8 mouse cellular contexts compared by ENCODE assay signal in the genomic region with DNA sequence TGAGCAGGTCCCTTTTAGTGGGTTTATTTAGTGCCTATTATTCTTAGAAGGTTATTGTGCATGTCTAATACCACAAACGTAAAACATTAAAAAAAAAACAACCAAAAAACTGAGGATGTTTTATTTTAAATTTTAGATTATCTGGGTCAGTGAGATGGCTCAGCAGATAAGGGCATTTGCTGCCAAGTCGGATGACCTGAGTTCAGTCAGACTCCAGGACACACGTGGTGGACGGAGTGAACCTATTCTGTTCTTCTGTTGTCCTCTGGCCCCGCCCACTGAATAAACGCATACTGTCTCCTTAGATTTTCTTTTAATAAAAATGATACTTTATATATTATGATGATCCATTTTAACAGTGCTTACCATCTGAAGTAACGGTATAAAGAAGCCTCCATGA. TPM values are rescaled to one million over a fixed set of nuclear protein-coding genes. Genes with fewer than 3 reads are reported as not detected.
DNase-seq lines count a peak whose midpoint lies in the region; ATAC-seq and TF ChIP-seq lines count a peak whose summit lies in the region.

No protein-coding gene starts in this region.

- H3K27ac ChIP-seq in CH12.LX (ENCODE audit: insufficient read depth, low read depth), result no peak overlapping the region
- no peak overlapping the region for H3K27ac ChIP-seq in heart, embryonic 12.5 days (ENCODE audit: poor library complexity, severe bottlenecking)
- H3K27ac ChIP-seq in limb, embryonic 11.5 days (replicated peaks; ENCODE audit: low read depth, low read length), result no peak overlapping the region

- in situ Hi-C loops in CH12.LX (cut with MboI; ENCODE audit: low pct_ligation_motif_present, low pct_unique_long_range_greater_than_20kb, low sequenced_read_pairs), result no loop called here

- dilution Hi-C loops in CH12.LX (cut with MboI; ENCODE audit: extremely low pct_ligation_motif_present, extremely low pct_unique_long_range_greater_than_20kb, low sequenced_read_pairs), result no loop called here

- no peak for TF ChIP-seq RAD21 in CH12.LX (IDR thresholded peaks at IDR 0.05; ENCODE audit: low read depth, low read length)

- no peaks in the 10 kb centered on the region for H3K27me3 ChIP-seq in CH12.LX (replicated peaks)
- H3K27me3 ChIP-seq in heart, embryonic 12.5 days (replicated peaks), result no peaks in the 10 kb centered on the region
- H3K27me3 ChIP-seq in limb, embryonic 11.5 days (ENCODE audit: control insufficient read depth, insufficient read depth, low read length), result no peaks in the 10 kb centered on the region

- peak overlapping the region; percentile 98; the same call in 1 of the 2 replicates for H3K4me2 ChIP-seq in CH12.LX (ENCODE audit: insufficient read depth, low read depth, poor library complexity, severe bottlenecking)
- peak overlapping the region; percentile 76 for H3K4me2 ChIP-seq in heart, embryonic 12.5 days
- H3K4me2 ChIP-seq in limb, embryonic 11.5 days (ENCODE audit: low read depth, severe bottlenecking), result peak overlapping the region; percentile 87; the same call in 1 of the 2 replicates

- no peak overlapping the region; the same call in 1 of the 2 replicates for H3K9ac ChIP-seq in CH12.LX (ENCODE audit: insufficient read depth, low read depth)
- H3K9ac ChIP-seq in heart, embryonic 12.5 days, result no peak overlapping the region
- no peak overlapping the region for H3K9ac ChIP-seq in limb, embryonic 11.5 days (ENCODE audit: low read length)

- no peak for TF ChIP-seq CTCF in CH12.LX (conservative IDR thresholded peaks at IDR 0.05 in 1 of 2, IDR thresholded peaks at IDR 0.05 in 1 of 2; ENCODE audit: low read depth in 2 of 2, low read length in 2 of 2)

- H3K9me3 ChIP-seq in CH12.LX (replicated peaks; ENCODE audit: low read length), result no peaks in the 10 kb centered on the region
- no peaks in the 10 kb centered on the region for H3K9me3 ChIP-seq in heart, embryonic 12.5 days (replicated peaks)
- H3K9me3 ChIP-seq in limb, embryonic 11.5 days (ENCODE audit: control insufficient read depth, low read length), result no peaks in the 10 kb centered on the region

- peak; percentile 14 to 30 for DNase-seq in adrenal gland, postnatal 36 days
- no peak for DNase-seq in adrenal gland, adult 8-10 months
- no peak for DNase-seq in CH12.LX (ENCODE audit: extremely low read depth)
- DNase-seq in limb, embryonic 11.5 days (ENCODE audit: low spot score), result no peak
- DNase-seq in left cerebral cortex, adult 18-20 months (ENCODE audit: low spot score in 2 of 2), result no peak
- no peak for DNase-seq in adipocyte (ENCODE audit: low spot score)
- DNase-seq in layer of hippocampus, postnatal 36 days, result no peak

- H3K79me2 ChIP-seq in CH12.LX (replicated peaks; ENCODE audit: control insufficient read depth, extremely low read depth, insufficient read depth, poor library complexity, severe bottlenecking), result peaks cover 21% of the 10 kb centered on the region

- WGBS in heart, embryonic 12.5 days, result 45% methylated on average over 7 of the region's 7 CpGs
- WGBS in limb, embryonic 11.5 days, result 53% methylated on average over 7 of the region's 7 CpGs

- no peak for TF ChIP-seq EP300 in CH12.LX (IDR thresholded peaks at IDR 0.05; ENCODE audit: low read length)

- no peak for ATAC-seq in heart, embryonic 12.5 days (ENCODE audit: insufficient number of reproducible peaks, low FRiP score)
- ATAC-seq in limb, embryonic 11.5 days (ENCODE audit: insufficient number of reproducible peaks, low FRiP score, low TSS enrichment, low read depth), result no peak

- no peak for TF ChIP-seq POLR2A in CH12.LX (IDR thresholded peaks at IDR 0.05; ENCODE audit: low read depth, low read length)

- H3K4me3 ChIP-seq in CH12.LX (replicated peaks in 1 of 3; ENCODE audit: low read depth in 2 of 3, low read length in 2 of 3, poor library complexity in 1 of 3), result peak overlapping the region in 1 of 3 experiments; percentile 99
- H3K4me3 ChIP-seq in heart, embryonic 12.5 days, result peak overlapping the region; percentile 82
- H3K4me3 ChIP-seq in limb, embryonic 11.5 days (ENCODE audit: low read depth, low read length), result no peak overlapping the region

- H3K36me3 ChIP-seq in CH12.LX (replicated peaks in 1 of 2; ENCODE audit: control insufficient read depth in 1 of 2, insufficient read depth in 1 of 2, low read length in 1 of 2), result peaks cover 0 to 16% of the 10 kb centered on the region in 2 experiments
- peaks cover 7% of the 10 kb centered on the region; the same call in 1 of the 2 replicates for H3K36me3 ChIP-seq in heart, embryonic 12.5 days
- H3K36me3 ChIP-seq in limb, embryonic 11.5 days (ENCODE audit: control insufficient read depth, insufficient read depth, low read length), result no peaks in the 10 kb centered on the region; the same call in 1 of the 2 replicates

- H3K4me1 ChIP-seq in CH12.LX (ENCODE audit: control insufficient read depth in 1 of 2, insufficient read depth in 2 of 2), result peaks cover 0 to 30% of the 10 kb centered on the region in 2 experiments; a peak in 2 of 4 replicates
- peaks cover 13% of the 10 kb centered on the region for H3K4me1 ChIP-seq in heart, embryonic 12.5 days (replicated peaks)
- 0 out of 2 replicates have a peak, but pooled peaks cover 5% of the 10 kb centered on the region for H3K4me1 ChIP-seq in limb, embryonic 11.5 days (ENCODE audit: control insufficient read depth, insufficient read depth, low read length)

TF ChIP-seq in CH12.LX, 34 proteins besides CTCF, POLR2A, EP300 and RAD21:
- TF ChIP-seq MAX (IDR thresholded peaks at IDR 0.05; ENCODE audit: low read length), result no peak
- no peak for TF ChIP-seq USF2 (conservative IDR thresholded peaks at IDR 0.05; ENCODE audit: low read depth, low read length)
- TF ChIP-seq HCFC1 (IDR thresholded peaks at IDR 0.05; ENCODE audit: low read depth, low read length), result no peak
- no peak for TF ChIP-seq GABPA (IDR thresholded peaks at IDR 0.05; ENCODE audit: insufficient replicate concordance, low read depth, low read length)
- TF ChIP-seq BHLHE40 (IDR thresholded peaks at IDR 0.05; ENCODE audit: low read depth, low read length), result no peak
- TF ChIP-seq IRF4 (IDR thresholded peaks at IDR 0.05; ENCODE audit: low read depth, low read length), result no peak
- no peak for TF ChIP-seq USF1 (IDR thresholded peaks at IDR 0.05; ENCODE audit: low read depth, low read length)
- no peak for TF ChIP-seq CHD2 (IDR thresholded peaks at IDR 0.05; ENCODE audit: low read length)
- no peak for TF ChIP-seq ZC3H11A (IDR thresholded peaks at IDR 0.05; ENCODE audit: low read depth, low read length)
- no peak for TF ChIP-seq CHD1 (IDR thresholded peaks at IDR 0.05; ENCODE audit: low read depth, low read length)
- TF ChIP-seq ELF1 (IDR thresholded peaks at IDR 0.05; ENCODE audit: low read depth, low read length), result no peak

RNA-seq across cellular contexts. Expression of a gene that starts 1.2 kb away (rescaled TPM):
- total RNA-seq in adrenal gland, postnatal 36 days (2021), result 100 to 1,000 TPM; 114 to 134 TPM
- 100 to 1,000 TPM; 151 to 212 (median 178) TPM for total RNA-seq in adrenal gland, adult 8-10 months (2022)
- total RNA-seq in CH12.LX (2012; rRNA removed) (59.0 and 84.9 TPM in 2 replicates), CH12.LX (2014; rRNA removed) (123 and 129 TPM in 2 replicates)
- 47.9 and 58.8 TPM in 2 replicates for polyA plus RNA-seq in CH12.LX (2012; ENCODE audit: insufficient read length, low read depth)
- 257 and 273 TPM in 2 replicates for polyA plus RNA-seq in heart, embryonic 12.5 days (2016; fragmentation: Nextera tagmentation; extraction: Ambion mirVana)
- polyA plus RNA-seq in limb, embryonic 11.5 days (2014; fragmentation: Nextera tagmentation; extraction: Ambion mirVana), result 146 and 149 TPM in 2 replicates
- 10 to 100 TPM; 65.1 to 77.9 TPM for total RNA-seq in left cerebral cortex, adult 18-20 months (2021)
- 10 to 100 TPM; 62.6 to 77.3 TPM for total RNA-seq in layer of hippocampus, postnatal 36 days (2021)

RNA-seq across cellular contexts. Expression of a gene that starts 1.3 kb away (rescaled TPM):
- total RNA-seq in adrenal gland, postnatal 36 days (2021), result 10 to 100 TPM; 97.2 to 98.8 TPM
- total RNA-seq in adrenal gland, adult 8-10 months (2022), result 100 to 1,000 TPM in 3 of 4 experiments, 10 to 100 TPM in 1; 97.7 to 120 (median 110) TPM
- 32.6 and 38.7 TPM in 2 replicates for total RNA-seq in CH12.LX (2012; rRNA removed)
- 73.4 and 78.3 TPM in 2 replicates for total RNA-seq in CH12.LX (2014; rRNA removed)
- polyA plus RNA-seq in CH12.LX (2012; ENCODE audit: insufficient read length, low read depth), result 60.3 and 61.7 TPM in 2 replicates
- polyA plus RNA-seq in heart, embryonic 12.5 days (2016; fragmentation: Nextera tagmentation; extraction: Ambion mirVana), result 71.5 and 75.4 TPM in 2 replicates
- 87.6 and 104 TPM in 2 replicates for polyA plus RNA-seq in limb, embryonic 11.5 days (2014; fragmentation: Nextera tagmentation; extraction: Ambion mirVana)
- 10 to 100 TPM; 64.8 to 67.4 TPM for total RNA-seq in left cerebral cortex, adult 18-20 months (2021)
- 10 to 100 TPM; 76.3 to 78.0 TPM for total RNA-seq in layer of hippocampus, postnatal 36 days (2021)

Comparison
In these comparisons a context has a peak if more than half of its experiments do, and no peak if none do; other contexts are left out.
1. DNase-seq: peak in adrenal gland, postnatal 36 days (2 of 2); none in adrenal gland, adult 8-10 months (single experiment), CH12.LX (single experiment), limb, embryonic 11.5 days (single experiment), left cerebral cortex, adult 18-20 months (0 of 2), adipocyte (single experiment) and layer of hippocampus, postnatal 36 days (0 of 2).
2. Peak in every context shown above with its lines, with median percentiles within 50 percentile points of each other: H3K4me2 ChIP-seq.